Mouse (Mus musculus): ENCODE results near the gene Gtf2ird2.

DNA sequence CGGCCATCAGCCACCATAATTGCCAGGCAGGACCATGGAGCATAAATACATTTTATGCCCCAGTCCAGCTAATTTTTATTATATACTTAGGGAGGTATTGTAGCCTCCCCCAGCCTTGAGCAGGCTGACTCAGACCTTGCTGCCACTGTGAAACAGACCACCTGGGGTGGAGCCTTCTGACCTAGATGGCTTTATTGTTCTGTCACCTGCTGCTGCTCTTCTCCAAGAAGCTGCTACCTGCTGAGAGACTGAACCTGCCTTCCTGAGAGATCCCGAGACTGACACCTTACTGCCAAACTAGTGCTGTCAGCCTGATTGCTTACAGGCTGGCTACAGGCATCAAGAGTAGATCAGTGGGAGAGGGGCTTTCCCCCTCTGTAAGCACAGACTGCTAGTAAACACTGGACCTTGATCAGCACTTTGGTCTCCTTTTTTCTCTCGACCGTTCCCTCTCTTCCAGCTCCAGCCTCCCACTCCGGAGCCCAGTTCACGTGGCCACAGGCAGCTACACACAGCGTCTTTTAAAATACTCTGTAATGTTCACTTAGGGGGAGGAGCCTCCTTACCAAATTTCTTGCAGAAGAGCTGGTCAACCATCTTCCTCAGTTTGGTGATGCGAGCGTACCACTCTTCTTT lies 76.3 kb downstream of the Gtf2ird2 start:
- TF ChIP-seq CTCF (IDR thresholded peaks at IDR 0.05; ENCODE audit: control insufficient read depth, insufficient read depth, insufficient replicate concordance, low read depth, low read length) (no peak), POLR2A (IDR thresholded peaks at IDR 0.05; ENCODE audit: control insufficient read depth, low read depth, low read length) (no peak)
